Mouse (Mus musculus) frontal cortex, postnatal 36 days (tissue): ENCODE results near the gene Aldh3b2.
A peak's percentile ranks its signal among the peaks of the same experiment; 100 is the strongest.

Experiments
- DNase-seq, 2 experiments: peaks; one replicate each; pipeline ENCODE4 v3.0.0; 2022; ENCODE audit warnings: low spot score in 2 of 2

Aldh3b2 gene

GRCm38 (mm10) chr19:3988066-3988465 is 15.9 kb downstream of the Aldh3b2 start:
- DNase-seq: no peak

- DNase-seq: no peak
These were observed 16.6 kb downstream of the Aldh3b2 start for GRCm38 (mm10) chr19:3988750-3989149.

GRCm38 (mm10) chr19:3990804-3991203 is 18.7 kb downstream of the Aldh3b2 start:
- no peak for DNase-seq

GRCm38 (mm10) chr19:3991562-3991961 is 19.4 kb downstream of the Aldh3b2 start:
- DNase-seq: no peak

- DNase-seq: no peak
These were observed 19.8 kb downstream of the Aldh3b2 start for GRCm38 (mm10) chr19:3991966-3992365.

GRCm38 (mm10) chr19:3992416-3992815 is 20.3 kb downstream of the Aldh3b2 start, which contains the start of gene Tbx10:
Tbx10 (plus strand) TSS chr19:3992752.
- no peak for DNase-seq

- DNase-seq: no peak
These were observed 22.8 kb downstream of the Aldh3b2 start for GRCm38 (mm10) chr19:3994932-3995331.

- DNase-seq: no peak
These were observed 23.4 kb downstream of the Aldh3b2 start for GRCm38 (mm10) chr19:3995505-3995904.

GRCm38 (mm10) chr19:3996106-3996505 is 24.0 kb downstream of the Aldh3b2 start:
- no peak for DNase-seq

GRCm38 (mm10) chr19:3996747-3997146 is 24.6 kb downstream of the Aldh3b2 start:
- no peak for DNase-seq

GRCm38 (mm10) chr19:3997231-3997630 is 25.1 kb downstream of the Aldh3b2 start:
- DNase-seq: no peak

- no peak for DNase-seq
These were observed 26.2 kb downstream of the Aldh3b2 start for GRCm38 (mm10) chr19:3998335-3998734.

- DNase-seq: no peak
These were observed 27.1 kb downstream of the Aldh3b2 start for GRCm38 (mm10) chr19:3999121-3999730.

GRCm38 (mm10) chr19:4000119-4000900 is 28.2 kb downstream of the Aldh3b2 start, which contains the start of the genes Nudt8 and Gm49405:
Nudt8 (plus strand) TSS chr19:4000580.
Gm49405 (plus strand) TSS chr19:4000626.
- peak; percentile 97 for DNase-seq

- no peak for DNase-seq
These were observed 28.9 kb downstream of the Aldh3b2 start for GRCm38 (mm10) chr19:4000949-4001525.

GRCm38 (mm10) chr19:4001752-4002151 is 29.6 kb downstream of the Aldh3b2 start:
- no peak for DNase-seq

GRCm38 (mm10) chr19:4003112-4003511 is 31.0 kb downstream of the Aldh3b2 start, which contains the start of gene Doc2g:
Doc2g (plus strand) TSS chr19:4003313.
- no peak for DNase-seq

- no peak for DNase-seq
These were observed 31.5 kb downstream of the Aldh3b2 start for GRCm38 (mm10) chr19:4003641-4004040.

- no peak for DNase-seq
These were observed 32.2 kb downstream of the Aldh3b2 start for GRCm38 (mm10) chr19:4004331-4004730.

- no peak for DNase-seq
These were observed 33.0 kb downstream of the Aldh3b2 start for GRCm38 (mm10) chr19:4005091-4005490.

- DNase-seq: no peak
These were observed 33.8 kb downstream of the Aldh3b2 start for GRCm38 (mm10) chr19:4005971-4006370.

GRCm38 (mm10) chr19:4011086-4011485 is 39.0 kb downstream of the Aldh3b2 start:
- DNase-seq: no peak
